Mouse (Mus musculus) bone marrow, adult 2 months (tissue): ENCODE results near the gene Rgs11.

ENCODE experiments used
- CTCF ChIP-seq: fragments of 200-500 bp; IDR thresholded peaks from 2 replicates; pipeline ENCODE4 v1.5.1; 2011; ENCODE audit warnings: low read length, control low read depth; ENCODE audit not compliant: control insufficient read depth, insufficient read depth
- POLR2A ChIP-seq: fragments of 200-500 bp; IDR thresholded peaks from 2 replicates; pipeline ENCODE4 v1.6.1; 2011; ENCODE audit warnings: low read depth, mild to moderate bottlenecking, control low read depth, low read length, borderline replicate concordance; ENCODE audit not compliant: control insufficient read depth

DNA sequence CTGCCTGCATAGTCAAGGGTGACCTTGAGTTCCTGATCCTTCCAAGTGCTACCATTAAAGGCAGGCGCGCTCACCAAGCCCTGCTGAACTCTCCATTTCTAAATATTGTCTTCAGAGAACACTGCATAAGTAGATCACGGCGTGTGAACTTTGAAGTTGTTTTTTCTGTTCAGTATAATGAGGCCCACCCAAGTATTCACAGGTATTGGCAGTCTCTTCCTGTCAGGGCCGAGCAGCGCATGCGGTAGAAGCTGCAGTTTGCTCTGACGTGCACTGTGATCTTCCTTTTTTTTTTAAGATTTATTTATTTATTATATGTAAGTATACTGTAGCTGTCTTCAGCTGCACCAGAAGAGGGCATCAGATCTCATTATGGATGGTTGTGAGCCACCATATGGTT, 31.6 kb downstream of the Rgs11 start:
- TF ChIP-seq POLR2A: no peak
- no peak for TF ChIP-seq CTCF
